Mouse (Mus musculus) heart, embryonic 14.5 days (tissue): Measurements from ENCODE around the gene Pigv. TPM values are rescaled to one million over a fixed set of nuclear protein-coding genes. Genes with fewer than 3 reads are reported as not detected.

Experiments used
- ATAC-seq: fragments of 200-750 bp; cut with Nextera tagmentation; 2 replicates; pipeline ENCODE4 v1.8.0; 2017; ENCODE audit warnings: low read depth, moderate TSS enrichment; ENCODE audit not compliant: insufficient number of reproducible peaks, insufficient read depth, low FRiP score
- H3K27ac ChIP-seq, 2 experiments: fragments of 200-500 bp in 1 of 2; fragments of 300-500 bp in 1 of 2; sonication (generic) in 1 of 2; replicated peaks in 1 of 2; 2 replicates each; pipeline ENCODE4 v1.5.1; 2012 to 2014; ENCODE audit warnings: low read depth in 2 of 2, low read length in 2 of 2, control low read depth in 1 of 2, mild to moderate bottlenecking in 1 of 2, mixed read lengths in 1 of 2; ENCODE audit not compliant: control insufficient read depth in 1 of 2, insufficient read depth in 1 of 2
- H3K27me3 ChIP-seq: fragments of 300-500 bp; sonication (generic); 2 replicates; pipeline ENCODE4 v1.6.1; 2014; ENCODE audit warnings: mild to moderate bottlenecking, low read length, control low read depth; ENCODE audit not compliant: control insufficient read depth, insufficient read depth
- H3K36me3 ChIP-seq: fragments of 300-500 bp; sonication (generic); 2 replicates; pipeline ENCODE4 v1.6.1; 2014; ENCODE audit warnings: mild to moderate bottlenecking, control low read depth, low read length, mixed read lengths; ENCODE audit not compliant: control insufficient read depth, insufficient read depth
- H3K4me1 ChIP-seq, 2 experiments: fragments of 200-500 bp in 1 of 2; fragments of 300-500 bp in 1 of 2; sonication (generic) in 1 of 2; 2 replicates each; pipeline ENCODE4 v1.6.1; 2012 to 2014; ENCODE audit warnings: low read length in 2 of 2, control low read depth in 1 of 2, mixed read lengths in 1 of 2; ENCODE audit not compliant: control insufficient read depth in 2 of 2, insufficient read depth in 2 of 2
- H3K4me2 ChIP-seq: fragments of 300-500 bp; sonication (generic); 2 replicates; pipeline ENCODE4 v1.6.1; 2014; ENCODE audit warnings: mild to moderate bottlenecking, low read length
- H3K4me3 ChIP-seq, 2 experiments: fragments of 200-500 bp in 1 of 2; fragments of 300-500 bp in 1 of 2; sonication (generic) in 1 of 2; 2 replicates each; pipeline ENCODE4 v1.5.1; 2012 to 2014; ENCODE audit warnings: low read length in 2 of 2, mild to moderate bottlenecking in 2 of 2, control low read depth in 1 of 2, low read depth in 1 of 2, moderate library complexity in 1 of 2; ENCODE audit not compliant: control insufficient read depth in 1 of 2, insufficient read depth in 1 of 2
- H3K9ac ChIP-seq: fragments of 300-500 bp; sonication (generic); 2 replicates; pipeline ENCODE4 v1.6.1; 2014; ENCODE audit warnings: mild to moderate bottlenecking, low read length
- H3K9me3 ChIP-seq: fragments of 300-500 bp; sonication (generic); 2 replicates; pipeline ENCODE4 v1.6.1; 2016; ENCODE audit warnings: low read length, control low read depth; ENCODE audit not compliant: control insufficient read depth
- WGBS: fragments of 180-500 bp; shearing (Covaris S2); extraction: QIAGEN DNeasy Blood & Tissue Kit; methylation state at CpG from one replicate; pipeline ENCODE4 v1.1.7; 2014; 5-methylcytosine and 5-hydroxymethylcytosine counted together
- polyA plus RNA-seq: library from polyadenylated mRNA; unstranded; fragments of >200 nt; fragmentation: Nextera tagmentation; extraction: Ambion mirVana; gene quantifications from 2 replicates; pipeline ENCODE4 v1.2.1, GENCODE M21; 2014

Gene Pigv
- polyA plus RNA-seq, 1 experiment from 2014 or later, result 12.1 TPM

GRCm38 (mm10) chr4:133705062-133705461 is 32.6 kb upstream of the Pigv start:
- ATAC-seq, result no peak
- WGBS, result 76% methylated on average over 4 of the region's 4 CpGs

GRCm38 (mm10) chr4:133700905-133701368 is 28.5 kb upstream of the Pigv start:
- ATAC-seq, result peak; percentile 95
- peaks cover 70% of the 10 kb centered on the region for H3K36me3 ChIP-seq
- peak overlapping the region; percentile 60 for H3K9ac ChIP-seq
- no peaks in the 10 kb centered on the region for H3K9me3 ChIP-seq
- WGBS, result 13% methylated on average over 11 of the region's 11 CpGs
- H3K4me2 ChIP-seq, result peak overlapping the region; percentile 63
- peak overlapping the region in 1 of 2 experiments; percentile 20; a peak in 1 of 4 replicates for H3K4me3 ChIP-seq
- H3K4me1 ChIP-seq, result peaks cover 26 to 61% of the 10 kb centered on the region in 2 experiments
- no peaks in the 10 kb centered on the region for H3K27me3 ChIP-seq
- peak overlapping the region; percentile 82 to 93 for H3K27ac ChIP-seq

More at GRCm38 (mm10) chr4:133705062-133705461, 32.6 kb upstream of the Pigv start:
- Histone ChIP-seq H3K9me3 (no peaks in the 10 kb centered on the region), H3K4me2 (no peak overlapping the region), H3K4me1 (peaks cover 48 to 92% of the 10 kb centered on the region in 2 experiments), H3K9ac (no peak overlapping the region), H3K36me3 (peaks cover 49% of the 10 kb centered on the region), H3K4me3 (no peak overlapping the region), H3K27me3 (no peaks in the 10 kb centered on the region), H3K27ac (0 out of 4 replicates have a peak overlapping the region, but pooled peaks of 1 of the 2 experiments have one; percentile 76)

DNA sequence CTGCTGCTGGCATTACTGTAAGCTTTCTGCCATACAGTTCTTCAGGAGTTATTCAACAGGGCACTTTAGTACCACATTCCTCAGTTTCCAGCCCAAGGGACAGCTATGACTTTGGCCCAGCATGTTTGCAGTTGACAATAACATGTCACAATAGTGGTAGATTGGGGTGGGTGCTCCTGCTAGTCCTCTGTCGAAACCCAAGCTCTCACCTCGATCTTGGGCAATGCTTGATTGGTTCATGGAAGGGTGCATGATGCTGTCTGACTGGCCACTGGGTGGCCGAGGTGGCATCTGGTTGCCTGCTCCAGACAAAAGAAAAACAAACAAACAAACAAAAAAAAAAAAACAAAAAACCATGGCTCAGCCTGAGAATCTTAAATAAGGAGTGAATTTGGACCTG is 22.9 kb upstream of the Pigv start:
- Histone ChIP-seq H3K36me3 (peaks cover 93% of the 10 kb centered on the region), H3K9ac (no peak overlapping the region), H3K27me3 (no peaks in the 10 kb centered on the region), H3K4me1 (peaks cover 6 to 19% of the 10 kb centered on the region in 2 experiments), H3K9me3 (no peaks in the 10 kb centered on the region), H3K4me2 (no peak overlapping the region), H3K4me3 (no peak overlapping the region), H3K27ac (no peak overlapping the region; a peak in 1 of 4 replicates)
- ATAC-seq, result no peak
- WGBS, result 82% methylated on average over 3 of the region's 3 CpGs

DNA sequence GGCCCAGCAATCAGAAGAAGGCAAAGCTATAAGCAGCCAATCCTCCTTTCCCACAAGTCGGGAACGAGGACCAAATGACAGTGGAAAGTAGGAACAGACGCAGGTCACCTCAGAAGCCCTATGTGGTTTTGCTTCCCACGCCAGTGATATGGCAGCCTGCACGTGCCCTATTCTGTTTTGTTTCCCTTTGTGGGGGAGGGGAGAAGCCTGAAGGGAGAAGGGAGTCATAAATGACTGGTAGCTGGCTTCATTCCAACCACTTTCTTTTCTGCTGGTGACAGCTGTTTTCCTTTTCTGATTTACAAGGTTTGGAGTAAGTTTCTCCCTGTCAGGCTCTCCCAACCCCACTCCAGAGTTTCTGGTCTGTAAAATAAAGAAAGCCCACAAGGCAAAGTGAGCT is 17.8 kb upstream of the Pigv start:
- WGBS, result 19% methylated on average over 5 of the region's 5 CpGs
- no peak overlapping the region for H3K4me2 ChIP-seq
- no peak overlapping the region for H3K4me3 ChIP-seq
- no peak overlapping the region for H3K9ac ChIP-seq
- no peaks in the 10 kb centered on the region for H3K27me3 ChIP-seq
- no peaks in the 10 kb centered on the region for H3K9me3 ChIP-seq
- ATAC-seq, result no peak
- peaks cover 18 to 28% of the 10 kb centered on the region in 2 experiments for H3K4me1 ChIP-seq
- peaks cover 100% of the 10 kb centered on the region for H3K36me3 ChIP-seq
- peak overlapping the region in 1 of 2 experiments; percentile 10; a peak in 1 of 4 replicates for H3K27ac ChIP-seq

- WGBS, result 26% methylated on average over 7 of the region's 7 CpGs
- H3K4me2 ChIP-seq, result no peak overlapping the region
- H3K36me3 ChIP-seq, result peaks cover 100% of the 10 kb centered on the region
- H3K4me1 ChIP-seq, result peaks cover 18 to 28% of the 10 kb centered on the region in 2 experiments
- H3K27me3 ChIP-seq, result no peaks in the 10 kb centered on the region
- H3K9ac ChIP-seq, result no peak overlapping the region
- no peak overlapping the region for H3K4me3 ChIP-seq
- no peaks in the 10 kb centered on the region for H3K9me3 ChIP-seq
- H3K27ac ChIP-seq, result peak overlapping the region; percentile 4 to 43; a peak in 3 of 4 replicates
- ATAC-seq, result peak; percentile 51; the same call in 1 of the 2 replicates
These were observed 16.1 kb upstream of the Pigv start for GRCm38 (mm10) chr4:133688417-133689067.

GRCm38 (mm10) chr4:133687126-133687525 is 14.7 kb upstream of the Pigv start:
- Histone ChIP-seq H3K4me3 (no peak overlapping the region), H3K27me3 (no peaks in the 10 kb centered on the region), H3K4me1 (peaks cover 18 to 31% of the 10 kb centered on the region in 2 experiments), H3K9me3 (no peaks in the 10 kb centered on the region), H3K27ac (no peak overlapping the region), H3K9ac (no peak overlapping the region), H3K36me3 (peaks cover 100% of the 10 kb centered on the region), H3K4me2 (no peak overlapping the region)
- WGBS, result 78% methylated on average over 5 of the region's 5 CpGs
- no peak for ATAC-seq

DNA sequence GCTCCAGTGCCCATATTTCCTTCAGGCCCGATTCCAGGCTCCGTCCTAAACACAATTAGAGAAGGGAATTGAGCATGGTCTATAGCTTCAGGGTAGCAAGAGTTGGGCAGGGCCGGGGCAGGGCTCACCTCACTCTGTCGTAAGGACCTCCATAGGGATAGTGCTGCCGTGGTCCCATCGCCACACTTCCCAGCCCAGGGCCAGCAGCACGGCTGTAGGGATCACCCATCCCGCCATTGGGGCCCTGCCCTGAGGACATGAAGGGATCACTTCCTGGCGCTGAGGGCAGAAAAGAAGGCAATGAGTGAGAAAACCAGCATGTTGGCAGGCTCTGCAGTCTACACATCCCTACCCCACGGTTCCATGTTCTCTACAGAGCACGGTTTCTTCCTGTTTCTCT is 14.1 kb upstream of the Pigv start:
- no peaks in the 10 kb centered on the region for H3K9me3 ChIP-seq
- H3K9ac ChIP-seq, result no peak overlapping the region
- H3K27ac ChIP-seq, result no peak overlapping the region
- no peak for ATAC-seq
- H3K4me1 ChIP-seq, result peaks cover 18 to 37% of the 10 kb centered on the region in 2 experiments
- peaks cover 100% of the 10 kb centered on the region for H3K36me3 ChIP-seq
- no peak overlapping the region for H3K4me3 ChIP-seq
- 92% methylated on average over 11 of the region's 11 CpGs for WGBS
- H3K27me3 ChIP-seq, result no peaks in the 10 kb centered on the region
- no peak overlapping the region for H3K4me2 ChIP-seq
